Mouse (Mus musculus) CD4-positive, CD25-positive, alpha-beta regulatory T cell, adult 4 months (primary cell): Measurements from ENCODE around the gene Bicral. TPM values are rescaled to one million over a fixed set of nuclear protein-coding genes. Genes with fewer than 3 reads are reported as not detected.
A peak's percentile ranks its signal among the peaks of the same experiment; 100 is the strongest.

Experiments
- ATAC-seq: one replicate; pipeline ENCODE4 v1.8.0; 2017
- polyA plus RNA-seq, 2 experiments: library from polyadenylated mRNA; unstranded; fragments of 100-300 nt; shearing (Covaris generic); gene quantifications; one replicate each; pipeline ENCODE4 v1.2.1; 2017

The Bicral gene
- polyA plus RNA-seq, 2 experiments from 2014 or later: 10.8 to 11.9 TPM

- ATAC-seq: no peak
These were observed 17.8 kb downstream of the Bicral start for GRCm38 (mm10) chr17:46840304-46841010.

GRCm38 (mm10) chr17:46838396-46838920, 19.8 kb downstream of the Bicral start:
- ATAC-seq: no peak

- ATAC-seq: no peak
These were observed 20.4 kb downstream of the Bicral start for GRCm38 (mm10) chr17:46837897-46838296.

- peak; percentile 100 for ATAC-seq
These were observed 23.1 kb downstream of the Bicral start for GRCm38 (mm10) chr17:46835093-46835715.

GRCm38 (mm10) chr17:46832981-46833305, 25.3 kb downstream of the Bicral start:
- ATAC-seq: no peak

GRCm38 (mm10) chr17:46832101-46832980, 25.9 kb downstream of the Bicral start:
- no peak for ATAC-seq

- ATAC-seq: no peak
These were observed 28.3 kb downstream of the Bicral start for GRCm38 (mm10) chr17:46829856-46830535.

- peak; percentile 97 for ATAC-seq
These were observed 29.3 kb downstream of the Bicral start for GRCm38 (mm10) chr17:46828935-46829334.

GRCm38 (mm10) chr17:46823091-46823490, 35.2 kb downstream of the Bicral start:
- ATAC-seq: no peak

GRCm38 (mm10) chr17:46820628-46821027, 37.7 kb downstream of the Bicral start:
- ATAC-seq: no peak

GRCm38 (mm10) chr17:46817734-46818158, 40.5 kb downstream of the Bicral start:
- no peak for ATAC-seq

GRCm38 (mm10) chr17:46816306-46816705, 42.0 kb downstream of the Bicral start:
- ATAC-seq: no peak

GRCm38 (mm10) chr17:46814497-46814896, 43.8 kb downstream of the Bicral start:
- ATAC-seq: no peak

GRCm38 (mm10) chr17:46813637-46814036, 44.6 kb downstream of the Bicral start:
- no peak for ATAC-seq

GRCm38 (mm10) chr17:46812442-46812841, 45.8 kb downstream of the Bicral start:
- ATAC-seq: no peak

GRCm38 (mm10) chr17:46810672-46811071, 47.6 kb downstream of the Bicral start:
- ATAC-seq: no peak

GRCm38 (mm10) chr17:46809131-46809830, 49.0 kb downstream of the Bicral start:
- no peak for ATAC-seq

- ATAC-seq: no peak
These were observed 49.9 kb downstream of the Bicral start for GRCm38 (mm10) chr17:46808376-46808775.

GRCm38 (mm10) chr17:46801761-46802160, 56.5 kb downstream of the Bicral start:
- no peak for ATAC-seq

- ATAC-seq: no peak
These were observed 58.6 kb downstream of the Bicral start for GRCm38 (mm10) chr17:46799680-46800079.

GRCm38 (mm10) chr17:46797386-46797785, 60.9 kb downstream of the Bicral start:
- ATAC-seq: no peak

GRCm38 (mm10) chr17:46796743-46797142, 61.5 kb downstream of the Bicral start:
- ATAC-seq: no peak
